ENCODE assay signal across 18 mouse cellular contexts in the genomic region with DNA sequence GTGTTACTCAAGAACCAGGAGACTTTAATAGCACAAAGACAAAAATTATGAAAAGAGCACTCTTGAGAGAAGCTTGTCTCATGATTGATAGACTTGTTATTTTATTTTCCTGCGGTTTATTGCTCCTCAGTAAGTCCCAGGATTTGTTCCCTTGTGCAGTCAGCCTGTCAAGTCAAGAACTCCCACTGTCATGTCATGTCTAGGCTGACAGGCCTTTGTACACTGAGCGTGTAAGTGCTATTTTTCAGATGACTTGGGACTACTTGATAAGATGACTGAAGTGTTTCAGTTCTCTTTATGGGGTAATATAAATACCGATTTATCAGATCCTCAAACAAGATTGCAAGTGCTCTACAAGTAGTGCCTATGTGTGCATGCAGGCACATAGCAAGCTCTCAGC.
"Had no signal": no experiment of that assay in that cellular context is flagged by ENCODE, and none has a peak within 500 bp of the region (broad histone marks: within the 10 kb centered on the region; RNA-seq: fewer than 3 reads in every experiment).

No protein-coding gene starts in this region.

- H3K9me3 ChIP-seq: liver, embryonic 13.5 days; midbrain, embryonic 13.5 days had no signal

- H3K4me3 ChIP-seq: left cerebral cortex, adult 2 months; liver, embryonic 13.5 days; midbrain, embryonic 13.5 days; myocyte had no signal

- H3K9ac ChIP-seq: liver, embryonic 13.5 days; midbrain, embryonic 13.5 days had no signal

- H3K36me3 ChIP-seq: liver, embryonic 13.5 days; midbrain, embryonic 13.5 days had no signal

- H3K27ac ChIP-seq: kidney, postnatal 0 days; left cerebral cortex, adult 2 months; liver, embryonic 13.5 days; midbrain, embryonic 13.5 days; stomach, postnatal 0 days had no signal

- H3K4me2 ChIP-seq: liver, embryonic 13.5 days; midbrain, embryonic 13.5 days had no signal

- DNase-seq: kidney, adult 2 months; kidney, postnatal 25 days; layer of hippocampus, postnatal 36 days; liver, embryonic 13.5 days; lung, adult 2 months; lung, postnatal 14 days; lung, postnatal 4 days; right cerebral cortex, adult 18-20 months; right cerebral cortex, postnatal 14 days; right cerebral cortex, postnatal 4 days; thymus, adult 2 months; thymus, postnatal 14 days; thymus, postnatal 4 days had no signal

- H3K4me1 ChIP-seq: liver, embryonic 13.5 days had no signal

- ATAC-seq: midbrain, embryonic 13.5 days had no signal

- H3K27me3 ChIP-seq: liver, embryonic 13.5 days; midbrain, embryonic 13.5 days had no signal
